Mouse (Mus musculus) cerebellum, postnatal 14 days (tissue): ENCODE data around the gene Polr2b.

Experiments
- DNase-seq, 2 experiments: peaks; one replicate each; pipeline ENCODE4 v3.0.0; 2021; ENCODE audit warnings: mixed read lengths in 2 of 2

Gene Polr2b

DNA sequence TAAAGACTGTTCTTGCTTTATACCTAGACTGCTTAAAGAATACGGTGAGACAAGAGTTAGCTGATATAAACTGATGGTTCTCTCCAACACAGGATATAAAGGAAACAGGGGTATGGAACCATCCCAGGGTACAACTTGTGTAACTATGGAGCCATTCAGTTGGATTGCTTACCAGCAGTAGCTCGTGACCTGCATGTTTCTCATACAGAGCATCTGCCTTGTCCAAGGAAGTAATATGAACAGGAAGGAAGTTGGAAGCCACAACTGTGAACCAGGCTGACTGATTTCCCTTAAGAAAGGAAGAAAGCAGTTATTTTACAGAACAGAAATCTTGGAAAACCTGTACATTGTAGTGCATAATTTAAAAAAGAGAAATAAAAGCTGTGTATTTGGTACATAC, 10.5 kb upstream of the Polr2b start:
- no peak for DNase-seq

DNA sequence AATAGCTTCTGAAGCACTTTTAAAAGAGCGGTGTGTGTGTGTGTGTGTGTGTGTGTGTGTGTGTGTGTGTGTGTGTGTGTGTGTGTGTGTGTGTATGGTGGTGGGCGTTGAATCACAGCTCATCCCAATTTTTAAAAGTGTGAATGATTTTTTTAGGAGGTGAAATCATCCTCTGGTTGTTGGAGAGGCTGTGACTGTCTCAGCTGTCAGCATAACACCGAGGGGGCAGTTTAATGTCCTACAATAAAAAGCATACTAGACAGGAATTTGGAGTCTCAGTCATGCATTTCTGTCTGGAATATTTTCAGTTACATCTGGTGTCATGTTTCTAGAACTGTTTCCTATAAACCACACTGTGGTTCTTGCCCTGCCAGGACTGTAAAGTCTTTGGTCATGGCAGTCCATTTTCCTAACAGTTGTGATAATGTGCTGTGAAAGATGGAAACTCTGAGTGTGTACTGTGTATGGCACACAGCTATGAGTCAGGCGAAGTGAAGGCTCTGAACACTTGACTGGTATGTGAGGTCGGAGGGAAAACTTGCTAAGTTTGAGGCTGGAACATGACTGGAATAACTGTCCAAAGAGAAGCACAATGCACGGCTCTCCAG, 8.5 kb upstream of the Polr2b start:
- no peak for DNase-seq

DNA sequence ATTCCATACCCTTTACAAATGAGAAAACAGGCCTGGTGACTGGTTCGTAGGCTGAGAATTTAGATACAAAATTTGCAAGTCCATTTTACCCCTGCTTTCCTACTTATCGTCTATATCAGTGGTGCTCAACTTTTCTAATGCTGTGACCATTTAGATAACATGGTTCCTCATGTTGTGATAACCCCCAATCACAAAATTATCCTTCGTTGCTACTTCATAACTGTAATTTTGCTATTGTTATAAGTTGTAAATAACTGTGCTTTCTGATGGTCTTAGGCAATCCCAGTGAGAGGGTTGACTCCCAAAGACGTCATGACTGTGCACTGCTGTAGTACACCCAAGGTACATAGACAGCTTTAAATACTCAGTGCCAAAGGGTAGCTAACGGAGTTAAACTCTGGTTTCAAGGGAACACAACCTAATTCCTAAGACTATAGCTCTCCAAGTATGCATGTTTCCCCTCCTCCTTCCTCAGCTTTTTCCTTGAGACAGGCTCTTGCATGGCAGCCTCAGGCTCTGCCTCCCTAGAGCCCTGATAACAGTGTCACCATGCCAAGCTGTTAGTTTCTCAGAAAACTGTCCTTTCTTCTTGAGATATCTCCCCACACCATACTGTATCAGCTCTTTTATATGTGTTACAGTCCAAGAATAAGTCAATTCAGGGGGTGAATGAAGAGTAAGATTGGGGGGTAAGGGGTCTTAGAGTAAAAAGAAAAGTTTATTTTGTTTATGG, 2.0 kb upstream of the Polr2b start:
- DNase-seq: no peak

DNA sequence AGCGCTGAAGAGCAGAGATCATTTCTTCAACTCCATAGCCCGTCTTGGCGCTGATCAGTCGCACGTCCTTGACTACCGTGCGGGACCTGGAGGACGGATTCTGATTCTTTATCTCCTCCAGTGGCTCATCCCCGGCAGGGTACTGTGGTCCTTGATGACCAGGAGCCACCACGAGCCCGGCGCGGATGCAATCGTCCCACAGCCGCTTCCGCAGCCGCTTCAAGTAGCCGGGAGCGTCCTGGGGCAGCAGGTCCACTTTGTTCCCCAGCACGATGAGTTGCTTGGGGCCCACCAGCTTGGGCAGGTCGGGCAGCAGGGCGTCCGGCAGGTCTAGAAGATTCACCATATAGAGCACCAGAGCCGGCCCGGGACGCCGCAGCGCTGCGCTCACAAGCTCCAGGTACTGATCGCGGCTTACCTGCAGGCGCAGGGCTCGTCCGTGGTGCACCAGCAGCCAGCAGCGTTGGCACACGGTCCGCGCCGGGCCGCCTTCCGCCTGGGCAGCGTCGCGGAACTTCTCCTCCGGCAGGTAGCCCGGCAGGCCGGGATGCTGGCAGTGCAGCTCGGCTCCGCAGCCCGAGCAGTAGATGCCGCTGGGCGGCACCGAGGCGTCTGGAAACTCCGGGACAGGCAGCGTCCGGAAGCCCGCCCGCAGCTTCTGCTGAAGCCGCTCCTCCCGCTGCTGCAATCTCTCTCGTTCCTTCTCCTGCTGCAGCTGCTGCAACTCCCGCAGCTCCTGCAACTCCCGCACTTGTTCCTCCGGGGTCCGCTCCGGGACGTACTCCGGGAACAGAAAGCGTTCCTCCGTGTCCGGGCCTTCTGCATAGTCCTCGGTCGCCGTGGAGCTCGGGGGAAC, 668 bp upstream of the Polr2b start:
- peak; percentile 58 to 64 for DNase-seq

DNA sequence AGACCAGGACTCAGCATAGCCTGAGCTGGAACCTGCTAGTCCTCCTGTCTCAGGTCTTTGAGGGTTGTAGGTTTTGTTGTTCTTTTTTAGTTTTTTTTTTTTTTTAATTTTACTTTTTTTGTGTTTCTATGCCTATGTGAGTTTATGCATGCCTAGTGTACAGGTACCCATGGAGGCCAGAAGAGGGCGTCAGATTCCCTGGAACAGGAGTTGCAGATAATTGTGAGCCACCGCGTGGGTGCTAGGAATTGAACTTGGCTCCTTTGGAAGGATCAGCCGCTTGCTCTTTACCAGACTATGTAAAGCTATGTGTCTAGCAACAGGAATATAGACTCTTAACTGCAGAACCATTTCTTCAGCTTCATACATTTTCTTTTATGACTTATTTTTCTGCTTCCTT, 4.3 kb downstream of the Polr2b start:
- no peak for DNase-seq

DNA sequence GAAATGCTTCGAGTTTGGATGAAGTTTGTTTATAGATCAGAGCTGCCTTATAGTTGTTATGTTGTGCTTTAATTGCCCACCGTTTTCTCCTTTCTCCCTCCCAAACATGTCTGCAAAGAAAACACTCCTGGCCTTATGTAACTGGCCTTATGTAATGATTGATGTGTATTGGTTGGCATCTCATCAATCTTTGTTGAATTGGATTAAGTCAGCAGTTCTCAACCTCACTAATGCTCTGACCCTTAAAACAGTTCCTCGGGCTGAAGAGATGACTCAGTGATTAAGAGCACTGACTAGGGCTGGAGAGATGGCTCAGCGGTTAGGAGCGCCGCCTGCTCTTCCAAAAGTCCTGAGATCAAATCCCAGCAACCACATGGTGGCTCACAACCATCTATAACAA, 5.0 kb downstream of the Polr2b start:
- no peak for DNase-seq

DNA sequence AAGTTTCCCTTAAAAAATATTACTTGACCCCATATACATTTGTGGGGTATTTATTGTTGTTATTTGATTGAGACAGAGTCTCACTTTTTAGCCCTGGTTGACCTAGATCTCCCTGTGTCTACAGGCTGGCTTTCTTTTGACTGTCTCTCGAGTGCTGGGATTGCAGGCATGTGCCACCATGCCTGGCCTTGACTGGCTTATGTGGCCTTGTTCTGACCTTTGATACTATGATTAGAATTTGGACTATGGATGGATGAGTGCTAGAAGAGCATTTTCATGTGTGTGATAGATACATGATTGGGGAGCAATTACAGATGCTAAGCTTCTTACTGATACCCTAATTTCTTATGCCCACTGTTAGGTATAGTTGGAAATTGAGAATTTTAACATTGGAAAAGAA, 15.0 kb downstream of the Polr2b start:
- DNase-seq: no peak

DNA sequence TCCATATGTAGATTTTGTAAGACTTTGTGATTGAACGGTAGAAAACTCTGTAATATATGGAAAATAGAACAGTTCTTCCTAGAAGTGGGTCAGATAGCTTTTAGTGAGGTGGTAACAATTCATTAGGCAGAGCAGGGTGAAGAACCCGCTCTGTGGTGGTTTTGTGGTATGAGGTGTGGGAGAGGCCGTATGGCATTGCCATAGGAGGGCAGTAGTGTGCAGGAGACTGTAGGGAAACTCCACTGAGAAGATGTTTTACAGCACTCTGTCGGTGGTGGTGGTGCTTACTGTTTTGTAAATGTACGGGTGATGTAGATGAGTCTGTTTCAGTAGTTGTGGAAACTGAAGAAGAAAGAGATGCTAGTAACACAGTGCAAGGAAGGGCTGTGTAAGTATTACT, 20.2 kb downstream of the Polr2b start:
- DNase-seq: no peak

DNA sequence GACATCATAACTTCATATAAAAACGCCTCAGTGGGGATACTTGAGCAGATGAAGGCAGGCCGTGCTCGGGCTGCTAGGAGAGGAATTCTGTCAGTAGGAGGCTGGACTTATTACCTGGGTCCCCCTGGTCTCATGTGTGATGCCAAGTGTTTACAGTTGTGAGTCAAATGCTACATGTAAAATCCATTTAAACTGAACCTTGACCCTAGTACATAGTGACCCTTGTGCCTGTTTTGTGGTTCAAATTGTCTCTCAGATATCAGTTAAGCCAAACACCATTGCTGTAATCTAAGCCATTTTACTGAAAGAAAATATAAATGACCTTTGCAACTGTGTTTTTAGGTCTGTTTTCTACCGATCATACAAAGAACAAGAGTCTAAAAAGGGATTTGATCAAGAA, 30.1 kb downstream of the Polr2b start:
- no peak for DNase-seq

DNA sequence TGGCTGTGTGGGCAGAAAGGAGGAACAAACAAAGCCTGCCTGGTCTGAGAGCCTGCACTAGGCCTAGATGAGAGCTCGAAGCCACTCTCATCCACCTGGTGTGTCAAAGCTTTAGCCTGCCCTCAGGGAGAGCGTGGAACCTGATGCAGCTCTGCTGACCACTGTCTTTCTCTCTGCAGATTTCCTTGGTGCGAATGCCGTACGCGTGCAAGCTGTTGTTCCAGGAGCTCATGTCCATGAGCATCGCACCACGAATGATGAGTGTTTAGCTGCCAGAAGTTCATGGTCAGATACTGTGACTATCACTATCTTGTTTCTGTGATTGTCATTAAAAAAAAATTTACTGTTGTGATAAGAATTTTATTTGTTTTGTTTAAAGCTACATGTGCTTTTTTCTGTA, 39.0 kb downstream of the Polr2b start:
- no peak for DNase-seq

DNA sequence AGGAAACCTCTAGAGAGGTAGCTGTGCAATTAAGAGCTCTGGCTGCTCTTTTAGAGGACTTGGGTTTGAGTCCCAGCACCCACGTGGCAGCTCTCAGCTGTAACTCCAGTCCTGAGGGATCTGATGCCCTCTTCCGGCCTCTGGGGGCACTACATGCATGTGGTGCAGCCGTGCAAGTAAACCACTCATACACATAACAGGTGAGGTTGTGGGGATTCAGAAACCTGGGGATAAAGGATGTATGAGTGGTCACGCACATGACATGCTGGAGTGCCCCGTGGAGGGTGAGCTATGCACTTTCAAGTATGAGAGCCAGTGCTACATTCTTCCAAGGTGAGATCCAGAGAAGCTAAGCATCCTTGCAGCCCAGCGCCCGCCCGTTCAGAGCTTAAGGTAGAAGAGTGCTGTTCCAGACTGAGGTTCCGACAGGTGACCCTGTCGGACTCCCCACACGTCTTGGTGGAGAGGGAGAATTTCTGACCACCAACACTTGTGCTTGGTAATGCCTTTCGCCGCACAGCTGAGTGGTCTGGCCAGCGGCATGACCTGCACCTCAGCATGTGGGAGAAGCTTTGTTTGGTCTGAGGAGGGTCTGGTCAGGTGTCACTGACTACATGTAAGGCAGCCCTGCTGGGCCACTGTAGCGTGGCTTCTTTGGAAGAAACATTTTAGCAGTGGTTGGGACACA, 40.2 kb downstream of the Polr2b start:
- no peak for DNase-seq

DNA sequence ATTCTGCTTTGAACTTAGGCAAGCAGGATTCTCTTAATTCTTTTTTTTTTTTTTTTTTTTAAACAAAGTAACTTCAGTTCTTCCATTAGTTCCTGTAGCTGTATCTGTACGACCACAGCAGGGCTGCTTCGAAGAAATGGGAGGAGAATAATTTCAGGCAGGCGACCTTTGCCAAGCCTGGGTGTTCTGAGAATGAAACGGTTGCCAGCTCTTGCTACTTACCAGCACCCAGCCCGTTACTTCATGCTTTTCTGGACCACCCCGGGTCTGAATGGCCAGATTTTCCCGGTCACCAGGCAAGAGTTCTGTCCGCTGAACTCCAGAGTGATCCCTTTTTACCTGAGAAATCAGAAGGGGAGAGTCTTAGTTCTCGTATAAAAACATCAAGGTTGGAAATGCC, 41.7 kb downstream of the Polr2b start:
- no peak for DNase-seq

DNA sequence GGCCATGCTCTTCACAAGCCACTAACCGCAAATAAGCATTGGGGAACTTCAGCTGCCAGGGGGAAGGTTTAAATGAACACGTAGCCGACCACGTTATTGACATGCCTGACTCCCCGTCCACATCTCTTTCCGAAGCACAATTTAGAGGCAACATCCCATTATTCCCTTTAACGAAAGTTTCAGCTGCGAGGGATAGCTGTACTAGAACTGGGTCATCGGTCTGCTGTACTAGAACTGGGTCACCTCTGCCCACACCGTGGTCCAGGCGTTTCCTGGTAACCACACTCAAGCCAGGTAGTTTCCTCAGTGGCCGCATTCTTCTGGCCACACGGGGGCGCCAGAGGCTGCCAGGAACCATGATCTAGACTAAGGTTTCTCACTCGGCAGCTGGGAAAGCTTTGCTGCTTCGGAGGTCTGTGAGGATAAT, 44.4 kb downstream of the Polr2b start:
- DNase-seq: peak; percentile 92 to 93

DNA sequence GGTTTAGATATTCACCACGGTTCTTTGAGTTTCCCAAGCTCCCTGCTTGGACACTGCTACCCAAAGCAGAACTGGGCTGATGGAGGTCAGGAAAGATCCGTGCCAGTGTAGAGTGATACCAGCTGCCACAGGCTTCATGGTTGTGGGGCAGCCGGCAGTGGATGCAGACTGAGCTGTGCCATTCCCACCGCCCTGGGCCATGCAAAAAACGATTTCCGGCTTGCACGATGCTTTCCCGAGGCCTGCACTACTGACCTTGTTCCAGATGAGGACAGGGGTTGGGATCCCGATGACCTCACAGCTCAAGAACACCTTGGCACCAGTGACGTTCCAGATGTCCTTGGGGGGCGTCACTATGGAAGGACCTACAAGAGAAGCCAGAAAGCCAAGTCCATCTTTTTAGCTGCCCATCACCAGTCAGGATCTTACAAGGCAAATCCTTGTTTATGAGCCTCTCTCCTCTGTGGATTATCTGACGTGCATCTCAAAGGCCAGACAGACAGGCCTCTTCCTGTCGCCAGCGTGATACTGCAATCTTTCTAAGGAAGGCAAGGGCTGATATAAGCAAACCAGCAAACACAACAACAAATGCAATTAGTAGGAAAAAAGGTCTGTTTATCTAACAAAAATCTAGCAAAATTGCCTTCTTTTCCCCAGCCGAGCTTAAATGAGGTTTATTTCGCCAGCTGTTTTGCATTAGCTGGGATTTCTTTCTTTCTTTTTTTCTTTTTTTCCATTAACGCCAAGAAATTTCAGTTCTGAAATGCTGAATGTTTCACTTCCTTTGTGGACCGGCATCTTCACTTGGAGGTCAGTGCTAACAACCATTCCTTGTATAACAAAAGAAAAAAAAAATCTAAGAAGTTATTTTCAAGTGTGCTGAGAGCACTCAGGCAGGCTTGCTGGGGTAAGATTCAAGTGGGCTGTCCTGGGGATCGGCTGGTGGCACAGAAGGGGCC, 45.6 kb downstream of the Polr2b start:
- no peak for DNase-seq

DNA sequence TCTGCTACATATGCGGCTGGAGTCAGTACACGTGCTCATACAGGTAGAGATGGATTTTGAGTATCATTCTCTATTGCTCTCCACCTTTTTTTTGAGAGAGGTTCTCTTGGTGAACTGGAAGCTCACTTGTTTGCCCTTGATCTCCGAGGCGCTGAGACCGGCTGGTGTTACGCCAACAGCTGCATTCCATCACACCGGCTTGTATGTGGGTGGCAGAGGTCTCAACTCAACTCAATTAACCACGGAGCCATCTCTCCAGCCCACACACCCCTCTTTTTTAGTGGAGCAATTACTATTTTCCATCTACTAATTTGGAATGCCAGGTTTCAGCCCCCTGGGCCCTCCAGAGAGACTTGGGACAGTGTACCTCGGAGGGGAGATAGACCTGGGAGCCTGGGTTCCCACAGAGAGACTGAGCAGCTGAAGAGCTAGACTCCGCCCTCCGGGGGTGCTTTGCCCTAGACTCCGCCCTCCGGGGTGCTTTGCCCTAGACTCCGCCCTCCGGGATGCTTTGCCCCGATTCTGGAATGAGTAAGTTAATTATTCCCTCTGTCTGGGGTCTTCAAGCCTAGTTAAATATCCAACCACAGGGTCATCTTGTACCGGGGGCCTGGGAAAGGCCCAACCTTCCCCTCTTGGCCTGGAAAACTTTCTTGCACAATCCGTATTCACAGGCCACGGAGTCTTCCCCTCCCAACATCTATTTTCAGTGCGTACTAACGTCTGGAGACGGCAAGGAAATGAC, 47.6 kb downstream of the Polr2b start:
- DNase-seq: peak in 1 of 2 experiments; percentile 13

DNA sequence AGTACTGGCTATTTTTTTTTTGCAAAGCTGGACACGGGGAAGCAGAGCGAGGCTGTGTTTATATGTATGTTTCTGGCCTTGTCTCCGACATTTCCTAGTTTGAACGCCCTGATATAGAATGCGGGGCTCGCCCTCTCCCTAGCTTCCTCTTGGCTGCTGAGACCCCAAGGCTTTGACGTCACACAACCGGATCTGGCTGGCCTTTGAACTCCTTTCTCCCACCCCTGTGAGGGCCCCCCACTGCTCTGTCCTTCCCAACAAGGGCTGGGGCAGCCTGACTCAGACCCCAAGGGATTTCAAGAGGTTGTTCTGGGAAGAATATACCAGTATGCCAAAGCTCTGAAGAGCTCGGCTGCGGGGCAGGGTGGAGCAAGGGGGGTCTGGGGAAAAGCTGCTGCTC, 48.4 kb downstream of the Polr2b start:
- peak; percentile 13 to 37 for DNase-seq

DNA sequence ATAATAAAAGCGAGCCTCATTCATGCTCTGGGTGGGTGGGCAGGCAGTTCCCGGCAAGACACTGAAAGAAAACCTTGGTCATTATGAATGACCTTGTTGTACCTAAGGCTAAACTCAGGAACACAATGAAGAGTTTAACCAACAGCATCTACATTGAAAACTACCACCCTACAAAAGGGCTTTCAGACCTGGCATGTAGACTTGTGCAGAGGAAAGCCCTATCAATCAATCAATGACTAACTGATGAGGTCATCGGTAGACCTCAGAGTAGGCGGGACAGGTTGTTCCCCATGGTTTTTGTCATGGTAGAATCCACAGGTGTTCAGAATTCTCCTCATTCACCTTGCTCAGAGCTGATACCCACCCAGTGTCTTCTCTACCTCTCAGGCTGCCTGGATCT, 50.0 kb downstream of the Polr2b start:
- DNase-seq: no peak

DNA sequence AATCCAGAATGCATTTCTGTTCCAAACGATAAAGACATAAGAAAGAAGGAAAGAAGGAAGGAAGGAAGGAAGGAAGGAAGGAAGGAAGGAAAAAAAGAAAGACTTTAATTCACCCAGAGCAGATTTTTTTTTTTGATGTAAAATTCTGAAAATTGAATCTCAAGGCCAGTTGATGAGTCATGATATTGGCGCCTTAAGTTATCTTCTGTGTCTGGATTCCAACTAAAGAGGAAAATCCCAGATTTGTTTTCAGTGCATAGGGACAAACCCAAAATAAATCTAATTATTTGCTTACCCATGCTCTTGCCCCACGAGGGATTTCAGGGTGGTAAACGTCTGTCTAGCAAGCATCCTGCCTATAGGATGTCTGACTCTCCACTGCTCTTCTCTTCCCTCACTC, 51.1 kb downstream of the Polr2b start:
- DNase-seq: no peak

DNA sequence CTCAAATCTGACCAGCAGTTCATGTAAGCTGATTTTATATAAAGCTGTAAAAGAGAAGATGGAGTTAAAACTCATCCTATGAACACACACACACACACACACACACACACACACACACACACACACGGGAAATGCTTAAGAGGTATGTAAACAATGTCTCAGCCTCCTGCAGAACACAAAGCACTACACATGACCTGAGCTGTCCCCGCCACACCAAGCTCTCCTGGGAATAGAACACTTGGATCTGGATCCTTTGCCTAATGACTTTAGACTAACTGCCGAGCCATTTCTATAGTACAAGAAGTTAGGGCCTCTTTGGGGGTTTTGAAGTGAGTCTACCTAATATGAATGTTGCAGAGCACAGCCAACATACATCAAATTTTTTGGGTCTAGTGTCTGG, 52.2 kb downstream of the Polr2b start:
- no peak for DNase-seq

DNA sequence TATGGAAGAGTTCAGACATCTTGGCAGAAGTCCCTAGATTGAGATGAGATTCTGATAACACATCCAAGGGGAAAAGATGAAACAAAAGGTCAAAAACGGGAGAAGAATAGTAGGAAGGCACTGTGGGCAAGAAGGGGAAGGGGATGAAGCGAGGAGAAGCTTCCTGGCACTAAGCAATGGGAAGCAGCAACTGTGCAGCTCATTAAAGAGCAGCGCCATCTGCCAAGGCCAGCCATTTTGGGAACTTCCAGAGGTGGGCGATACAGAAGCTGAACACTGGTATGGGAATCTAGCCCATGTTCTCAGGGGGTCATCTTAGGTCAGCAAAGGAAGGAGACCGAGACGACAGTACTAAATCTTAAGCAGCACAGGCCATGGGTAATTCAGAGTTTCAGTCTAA, 53.7 kb downstream of the Polr2b start:
- DNase-seq: no peak

DNA sequence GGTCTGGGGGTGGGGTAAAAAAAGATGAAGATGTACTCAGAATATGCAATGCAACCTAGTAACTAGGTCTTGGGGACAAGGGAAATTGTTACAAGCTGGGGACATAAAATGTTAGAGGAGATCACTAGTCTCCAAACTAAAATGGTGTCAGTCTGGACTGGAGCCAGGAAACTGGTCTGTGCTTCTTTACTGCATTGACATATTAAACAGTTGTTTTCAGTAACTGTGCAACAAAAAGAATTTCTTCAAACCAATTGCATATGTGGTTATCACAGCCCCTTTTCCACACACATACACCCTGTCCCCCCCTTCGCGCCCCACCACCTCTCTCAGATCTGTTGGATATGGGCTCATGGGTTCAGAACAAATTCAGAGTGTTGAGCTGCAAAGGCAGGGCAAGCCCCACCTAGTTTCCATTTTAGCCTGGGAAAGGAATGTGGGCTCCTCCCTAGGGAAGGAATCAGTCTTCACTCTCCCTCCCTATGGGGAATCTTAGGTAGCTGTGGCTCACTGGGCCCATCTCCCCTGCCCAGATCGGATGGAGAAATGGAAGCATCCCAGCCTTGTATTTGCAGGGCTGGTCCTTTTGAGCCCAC, 54.6 kb downstream of the Polr2b start:
- no peak for DNase-seq
